Mouse (Mus musculus) forebrain, embryonic 16.5 days (tissue): ENCODE results near the gene Spin2g. TPM values are rescaled to one million over a fixed set of nuclear protein-coding genes. Genes with fewer than 3 reads are reported as not detected.
"Not testable (repeated sequence)": the region's sequence is repeated elsewhere in the genome, so short reads cannot be mapped to it uniquely, and the experiment has no call there.

Experiments
- ATAC-seq: fragments of 200-750 bp; cut with Nextera tagmentation; 2 replicates; pipeline ENCODE4 v1.8.0; 2017; ENCODE audit warnings: mild to moderate bottlenecking, moderate library complexity
- H3K27ac ChIP-seq: fragments of 300-500 bp; sonication (generic); 2 replicates; pipeline ENCODE4 v1.5.1; 2014; ENCODE audit warnings: low read length, control low read depth
- H3K27me3 ChIP-seq: fragments of 300-500 bp; sonication (generic); replicated peaks from 2 replicates; pipeline ENCODE4 v1.6.1; 2014; ENCODE audit warnings: low read length; ENCODE audit not compliant: control insufficient read depth, insufficient read depth
- H3K36me3 ChIP-seq: fragments of 300-500 bp; sonication (generic); 2 replicates; pipeline ENCODE4 v1.6.1; 2014; ENCODE audit not compliant: control insufficient read depth, insufficient read depth
- H3K4me1 ChIP-seq: fragments of 300-500 bp; sonication (generic); replicated peaks from 2 replicates; pipeline ENCODE4 v1.6.1; 2014; ENCODE audit warnings: low read length; ENCODE audit not compliant: control insufficient read depth, insufficient read depth
- H3K4me2 ChIP-seq: fragments of 300-500 bp; sonication (generic); 2 replicates; pipeline ENCODE4 v1.6.1; 2014; ENCODE audit warnings: mild to moderate bottlenecking, low read length, control low read depth
- H3K4me3 ChIP-seq: fragments of 300-500 bp; sonication (generic); replicated peaks from 2 replicates; pipeline ENCODE4 v1.5.1; 2014; ENCODE audit warnings: mild to moderate bottlenecking, low read length, control low read depth
- H3K9ac ChIP-seq: fragments of 300-500 bp; sonication (generic); replicated peaks from 2 replicates; pipeline ENCODE4 v1.6.1; 2014; ENCODE audit warnings: low read depth, low read length, control low read depth
- H3K9me3 ChIP-seq: fragments of 300-500 bp; sonication (generic); 2 replicates; pipeline ENCODE4 v1.6.1; 2016; ENCODE audit warnings: low read length; ENCODE audit not compliant: control insufficient read depth
- WGBS: fragments of 180-500 bp; shearing (Covaris S2); extraction: QIAGEN DNeasy Blood & Tissue Kit; methylation state at CpG from one replicate; pipeline ENCODE4 v1.1.7; 2014; 5-methylcytosine and 5-hydroxymethylcytosine counted together
- polyA plus RNA-seq: library from polyadenylated mRNA; unstranded; fragments of >200 nt; fragmentation: Nextera tagmentation; extraction: Ambion mirVana; gene quantifications from 2 replicates; pipeline ENCODE4 v1.2.1, GENCODE M21; 2015

Gene Spin2g
- polyA plus RNA-seq: not detected in 2 replicates

GRCm38 (mm10) chrX:34238633-34239032 is at the start of gene Spin2g:
Spin2g (minus strand) TSS chrX:34238733.
- H3K27ac ChIP-seq, H3K9ac ChIP-seq, H3K27me3 ChIP-seq, H3K9me3 ChIP-seq, H3K4me2 ChIP-seq, H3K4me3 ChIP-seq, H3K36me3 ChIP-seq, ATAC-seq, H3K4me1 ChIP-seq: not testable (repeated sequence)
- 82% methylated on average over 6 of the region's 6 CpGs for WGBS

Other genes starting within 250 kb of the Spin2g start
- not detected in 2 replicates for gene Btbd35f9, start 77.2 kb downstream of the Spin2g start, polyA plus RNA-seq
- not detected in 2 replicates for gene Btbd35f8, start 211.8 kb upstream of the Spin2g start, polyA plus RNA-seq